Mouse (Mus musculus) liver, embryonic 14.5 days (tissue): Measurements from ENCODE around the gene Prm2. TPM values are rescaled to one million over a fixed set of nuclear protein-coding genes. Genes with fewer than 3 reads are reported as not detected.

Source experiments
- ATAC-seq: fragments of 200-750 bp; cut with Nextera tagmentation; 2 replicates; pipeline ENCODE4 v1.8.0; 2017; ENCODE audit warnings: moderate number of reproducible peaks, mild to moderate bottlenecking, moderate library complexity; ENCODE audit not compliant: insufficient read depth
- DNase-seq, 3 experiments: peaks; one replicate each; pipeline ENCODE4 v3.0.0-alpha.2; 2012 to 2013; ENCODE audit warnings: low read depth in 3 of 3, low spot score in 3 of 3
- H3K27ac ChIP-seq: fragments of 300-500 bp; sonication (generic); 2 replicates; pipeline ENCODE4 v1.5.1; 2014; ENCODE audit warnings: moderate library complexity, mild to moderate bottlenecking, control low read depth, inconsistent platforms
- H3K27me3 ChIP-seq: fragments of 300-500 bp; sonication (generic); 2 replicates; pipeline ENCODE4 v1.6.1; 2014; ENCODE audit warnings: mild to moderate bottlenecking, low read length, moderate library complexity; ENCODE audit not compliant: control insufficient read depth, insufficient read depth
- H3K36me3 ChIP-seq: fragments of 300-500 bp; sonication (generic); replicated peaks from 2 replicates; pipeline ENCODE4 v1.6.1; 2014; ENCODE audit warnings: low read depth; ENCODE audit not compliant: control insufficient read depth, insufficient read depth
- H3K4me1 ChIP-seq, 2 experiments: fragments of 200-500 bp in 1 of 2; fragments of 300-500 bp in 1 of 2; sonication (generic) in 1 of 2; replicated peaks; 2 replicates each; pipeline ENCODE4 v1.6.1; 2012 to 2014; ENCODE audit warnings: antibody characterized with exemption in 1 of 2, inconsistent platforms in 1 of 2, low read length in 1 of 2; ENCODE audit not compliant: control insufficient read depth in 2 of 2, insufficient read depth in 2 of 2
- H3K4me2 ChIP-seq: fragments of 300-500 bp; sonication (generic); 2 replicates; pipeline ENCODE4 v1.6.1; 2014; ENCODE audit warnings: low read depth, mild to moderate bottlenecking, control low read depth, moderate library complexity
- H3K4me3 ChIP-seq, 2 experiments: fragments of 200-500 bp in 1 of 2; fragments of 300-500 bp in 1 of 2; sonication (generic) in 1 of 2; 2 replicates each; pipeline ENCODE4 v1.5.1; 2012 to 2014; ENCODE audit warnings: low read depth in 2 of 2, low read length in 2 of 2, mild to moderate bottlenecking in 2 of 2, control low read depth in 1 of 2, inconsistent platforms in 1 of 2, moderate library complexity in 1 of 2; ENCODE audit not compliant: insufficient read depth in 1 of 2
- H3K9ac ChIP-seq: fragments of 300-500 bp; sonication (generic); replicated peaks from 2 replicates; pipeline ENCODE4 v1.6.1; 2014; ENCODE audit warnings: mild to moderate bottlenecking, control low read depth, moderate library complexity
- H3K9me3 ChIP-seq: fragments of 300-500 bp; sonication (generic); 2 replicates; pipeline ENCODE4 v1.6.1; 2016; ENCODE audit warnings: low read length, mixed read lengths; ENCODE audit not compliant: control insufficient read depth
- CTCF ChIP-seq: IDR thresholded peaks from 2 replicates; pipeline ENCODE4 v1.5.1; 2016; ENCODE audit warnings: antibody characterized with exemption, low read depth, control low read depth
- EP300 ChIP-seq: IDR thresholded peaks from 2 replicates; pipeline ENCODE4 v1.6.1; 2016; ENCODE audit warnings: antibody characterized with exemption, low read depth
- WGBS: fragments of 180-500 bp; shearing (Covaris S2); extraction: QIAGEN DNeasy Blood & Tissue Kit; methylation state at CpG from one replicate; pipeline ENCODE4 v1.1.7; 2014; ENCODE audit not compliant: insufficient replicate concordance; 5-methylcytosine and 5-hydroxymethylcytosine counted together
- polyA plus RNA-seq, 2 experiments: library from polyadenylated mRNA; depleted of rRNA in 1 of 2; stranded (reverse) in 1 of 2; unstranded in 1 of 2; fragments of >200 nt; fragmentation: Nextera tagmentation in 1 of 2; extraction: Ambion mirVana in 1 of 2; gene quantifications; 2 replicates each; pipeline versions ENCODE4 v1.2.1 to v1.2.3; 2012 to 2014

The Prm2 gene
- polyA plus RNA-seq, 2 experiments, result not detected

DNA sequence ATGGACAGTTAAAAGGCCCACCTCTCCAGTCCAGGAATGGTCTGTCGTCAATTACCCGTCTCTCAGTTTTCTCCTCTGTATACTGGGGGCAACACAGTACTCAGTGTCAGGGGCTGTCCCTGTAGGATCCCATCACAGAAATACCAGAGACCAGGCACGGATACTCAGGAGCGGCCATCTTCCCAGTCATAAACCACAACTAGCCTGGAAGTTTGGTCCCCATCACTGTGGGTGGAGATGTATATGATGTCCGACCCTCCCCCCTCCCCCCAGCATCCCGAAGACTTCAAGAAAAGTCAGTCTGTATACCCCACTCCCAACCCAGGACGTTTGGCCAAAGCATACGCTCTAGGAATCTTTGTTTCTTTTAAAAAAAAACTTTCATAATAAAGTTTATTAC lies 12.5 kb downstream of the Prm2 start:
- Histone ChIP-seq H3K4me3 (no peak overlapping the region), H3K4me2 (peak overlapping the region; percentile 93; the same call in 1 of the 2 replicates), H3K9ac (no peak overlapping the region), H3K9me3 (no peaks in the 10 kb centered on the region), H3K36me3 (no peaks in the 10 kb centered on the region), H3K4me1 (0 out of 4 replicates have a peak, but pooled peaks cover 0 to 2% of the 10 kb centered on the region in 2 experiments), H3K27ac (no peak overlapping the region), H3K27me3 (peaks cover 26% of the 10 kb centered on the region)
- ATAC-seq (no peak), DNase-seq (no peak)
- TF ChIP-seq CTCF, result no peak
- TF ChIP-seq EP300, result no peak
- WGBS, result 37% methylated on average over 8 of the region's 8 CpGs

DNA sequence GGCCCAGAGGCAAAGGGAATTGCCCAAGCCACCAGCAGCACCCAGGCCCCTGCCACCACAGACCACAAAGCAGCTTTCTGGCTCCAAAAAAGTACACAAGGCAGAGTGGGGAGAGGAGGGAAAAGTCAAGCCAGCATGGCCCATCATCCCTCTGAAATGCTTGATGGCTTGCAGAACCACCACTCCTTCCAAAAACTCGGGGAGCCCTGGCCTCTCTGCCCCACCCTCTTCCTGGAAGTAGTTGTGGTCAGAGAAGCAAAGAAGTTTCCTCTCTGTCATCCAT lies 12.8 kb downstream of the Prm2 start:
- Histone ChIP-seq H3K36me3 (no peaks in the 10 kb centered on the region), H3K4me2 (no peak overlapping the region), H3K9me3 (no peaks in the 10 kb centered on the region), H3K4me1 (0 out of 4 replicates have a peak, but pooled peaks cover 0 to 2% of the 10 kb centered on the region in 2 experiments), H3K27me3 (peaks cover 26% of the 10 kb centered on the region), H3K4me3 (no peak overlapping the region), H3K9ac (no peak overlapping the region), H3K27ac (no peak overlapping the region)
- 0% methylated on average over 1 of the region's 1 CpGs for WGBS
- DNase-seq (no peak), ATAC-seq (no peak)
- TF ChIP-seq EP300 (no peak), CTCF (no peak)

DNA sequence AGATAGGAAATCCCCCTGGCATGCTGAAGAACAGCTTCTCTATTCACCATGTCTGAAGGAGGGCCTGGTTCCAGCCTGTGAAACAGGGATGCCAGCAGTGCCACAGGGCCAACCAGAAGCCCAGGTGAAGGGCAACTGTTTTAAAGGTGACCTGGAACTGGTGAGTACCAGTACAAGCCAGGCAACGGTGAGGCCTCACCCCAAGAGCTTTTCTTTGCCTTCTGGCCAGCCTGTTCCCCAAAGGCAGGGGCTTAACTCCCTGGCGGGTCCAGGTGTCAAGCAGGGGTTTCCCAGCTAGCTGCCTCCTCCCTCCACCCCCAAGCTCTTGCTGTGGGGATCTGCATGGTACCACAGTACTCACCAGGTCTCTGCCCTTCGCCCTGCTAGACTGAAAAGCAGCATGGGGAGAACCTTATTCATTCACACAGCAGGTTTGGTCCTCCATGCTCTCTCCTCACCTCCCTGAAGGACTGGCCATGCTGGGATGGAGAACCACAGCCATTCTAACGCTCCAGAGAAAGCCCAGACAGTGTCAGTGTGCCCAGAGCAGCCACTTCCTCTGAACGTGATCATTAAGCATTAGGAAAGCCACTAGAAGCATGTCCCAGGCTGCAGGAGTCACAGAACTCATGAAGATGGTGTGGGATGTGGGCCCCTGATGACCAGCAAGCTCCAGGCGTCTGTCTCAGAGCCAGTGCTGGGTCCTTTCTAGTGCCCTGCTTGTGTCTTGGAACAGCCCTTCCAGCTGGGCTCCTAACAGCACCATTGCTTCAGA lies 13.4 kb downstream of the Prm2 start:
- Histone ChIP-seq H3K9me3 (no peaks in the 10 kb centered on the region), H3K9ac (no peak overlapping the region), H3K4me3 (no peak overlapping the region), H3K4me1 (peaks cover 0 to 2% of the 10 kb centered on the region in 2 experiments; a peak in 1 of 4 replicates), H3K27me3 (peaks cover 26% of the 10 kb centered on the region), H3K27ac (no peak overlapping the region), H3K36me3 (no peaks in the 10 kb centered on the region), H3K4me2 (no peak overlapping the region)
- 38% methylated on average over 6 of the region's 6 CpGs for WGBS
- no peak for DNase-seq
- no peak for ATAC-seq
- TF ChIP-seq CTCF (no peak), EP300 (no peak)

DNA sequence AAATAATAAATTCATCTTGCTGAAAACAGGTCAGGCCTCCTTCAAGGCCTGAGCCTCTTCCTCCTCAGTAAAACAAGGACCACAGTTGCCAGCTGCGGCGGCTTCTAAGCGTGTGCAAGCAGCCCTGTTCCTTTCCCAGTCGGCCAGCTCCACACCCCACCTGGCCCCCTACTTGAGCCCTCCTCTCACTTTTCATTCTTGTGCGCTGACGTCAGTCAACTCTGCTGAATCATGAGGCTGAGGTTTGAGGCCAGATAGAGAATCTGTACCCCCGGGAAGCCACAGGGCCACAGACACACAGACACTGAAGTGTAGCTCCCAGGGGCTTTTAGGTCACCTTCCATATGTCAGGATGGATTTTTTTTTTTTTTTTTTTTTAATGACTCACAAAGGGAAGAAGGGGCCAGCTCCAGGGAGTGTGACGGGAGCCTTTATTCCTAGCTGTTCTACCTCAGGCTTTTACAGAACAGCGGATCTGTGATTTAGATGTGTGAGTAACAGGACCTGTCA lies 14.0 kb downstream of the Prm2 start:
- TF ChIP-seq EP300 (no peak), CTCF (no peak)
- Histone ChIP-seq H3K4me2 (no peak overlapping the region), H3K9ac (no peak overlapping the region), H3K4me1 (peaks cover 0 to 4% of the 10 kb centered on the region in 2 experiments; a peak in 1 of 4 replicates), H3K4me3 (no peak overlapping the region), H3K27ac (no peak overlapping the region), H3K36me3 (no peaks in the 10 kb centered on the region), H3K27me3 (peaks cover 26% of the 10 kb centered on the region), H3K9me3 (no peaks in the 10 kb centered on the region)
- DNase-seq (no peak), ATAC-seq (no peak)
- 58% methylated on average over 9 of the region's 9 CpGs for WGBS

DNA sequence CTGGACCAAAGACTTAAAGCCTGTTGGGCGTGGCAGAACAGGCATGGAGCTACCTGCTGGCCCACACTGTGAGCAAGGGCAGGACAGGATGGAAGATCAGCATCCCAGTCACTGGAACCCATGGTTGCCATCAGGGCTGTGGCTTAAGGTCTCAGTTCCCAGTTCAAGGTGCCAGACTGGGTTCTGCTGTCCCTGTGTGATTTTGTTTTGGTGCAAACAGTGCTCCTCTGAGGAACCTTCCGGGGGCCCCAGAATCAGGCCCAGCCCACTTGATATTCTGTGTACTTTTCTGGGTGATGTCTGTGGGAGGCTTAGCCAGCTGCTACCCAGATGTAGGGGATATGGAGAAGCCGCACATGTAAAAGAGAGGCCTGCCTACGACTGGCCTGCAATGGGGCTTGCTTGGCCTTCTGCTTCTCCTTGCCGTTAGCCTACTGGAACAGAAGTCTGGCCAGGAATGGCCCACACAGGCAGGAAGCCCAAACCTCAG lies 15.3 kb downstream of the Prm2 start:
- H3K4me1 ChIP-seq, result peaks cover 0 to 3% of the 10 kb centered on the region in 2 experiments; a peak in 1 of 4 replicates
- ATAC-seq, result no peak
- H3K27me3 ChIP-seq, result peaks cover 26% of the 10 kb centered on the region
- DNase-seq, result no peak
- no peak overlapping the region for H3K4me3 ChIP-seq
- no peak for TF ChIP-seq EP300
- TF ChIP-seq CTCF, result no peak
- no peak overlapping the region for H3K4me2 ChIP-seq
- no peaks in the 10 kb centered on the region for H3K9me3 ChIP-seq
- H3K36me3 ChIP-seq, result no peaks in the 10 kb centered on the region
- H3K27ac ChIP-seq, result no peak overlapping the region
- 64% methylated on average over 5 of the region's 5 CpGs for WGBS
- no peak overlapping the region for H3K9ac ChIP-seq
